Mouse (Mus musculus): ENCODE measurements around the gene Magi2. TPM values are rescaled to one million over a fixed set of nuclear protein-coding genes. Genes with fewer than 3 reads are reported as not detected.
A peak's percentile ranks its signal among the peaks of the same experiment; 100 is the strongest.

Magi2 gene
- polyA plus RNA-seq, 1 experiment from 2014 or later: 39.5 TPM

GRCm38 (mm10) chr5:20653425-20654185 lies 1426.8 kb downstream of the Magi2 start:
- no peaks in the 10 kb centered on the region for H3K27me3 ChIP-seq (replicated peaks)
- no peak overlapping the region for H3K4me3 ChIP-seq (replicated peaks)
- H3K4me1 ChIP-seq: peaks cover 13% of the 10 kb centered on the region
- peak overlapping the region; percentile 19 for H3K27ac ChIP-seq (replicated peaks)
- WGBS: 44% methylated on average over 11 of the region's 11 CpGs
- no peaks in the 10 kb centered on the region for H3K9me3 ChIP-seq (replicated peaks)
- H3K9ac ChIP-seq (replicated peaks): no peak overlapping the region
- H3K4me2 ChIP-seq: no peak overlapping the region
- ATAC-seq (ENCODE audit: low FRiP score): peak; percentile 65
- peaks cover 7% of the 10 kb centered on the region; the same call in 1 of the 2 replicates for H3K36me3 ChIP-seq

GRCm38 (mm10) chr5:20654766-20655472 lies 1428.1 kb downstream of the Magi2 start:
- no peaks in the 10 kb centered on the region for H3K27me3 ChIP-seq (replicated peaks)
- H3K9ac ChIP-seq (replicated peaks): no peak overlapping the region
- H3K4me2 ChIP-seq: no peak overlapping the region
- ATAC-seq (ENCODE audit: low FRiP score): no peak
- no peak overlapping the region for H3K4me3 ChIP-seq (replicated peaks)
- H3K36me3 ChIP-seq: peaks cover under 1% of the 10 kb centered on the region; the same call in 1 of the 2 replicates
- H3K9me3 ChIP-seq (replicated peaks): no peaks in the 10 kb centered on the region
- WGBS: 77% methylated on average over 10 of the region's 10 CpGs
- peak overlapping the region; percentile 33; the same call in 1 of the 2 replicates for H3K27ac ChIP-seq (replicated peaks)
- H3K4me1 ChIP-seq: peaks cover 13% of the 10 kb centered on the region

GRCm38 (mm10) chr5:20657056-20657455 lies 1430.2 kb downstream of the Magi2 start:
- Histone ChIP-seq H3K27me3 (replicated peaks) (no peaks in the 10 kb centered on the region), H3K36me3 (peaks cover 6% of the 10 kb centered on the region; the same call in 1 of the 2 replicates), H3K9ac (replicated peaks) (no peak overlapping the region), H3K9me3 (replicated peaks) (no peaks in the 10 kb centered on the region), H3K4me2 (no peak overlapping the region), H3K4me1 (peaks cover 13% of the 10 kb centered on the region), H3K4me3 (replicated peaks) (no peak overlapping the region), H3K27ac (replicated peaks) (no peak overlapping the region)
- no peak for ATAC-seq (ENCODE audit: low FRiP score)
- 77% methylated on average over 5 of the region's 5 CpGs for WGBS

- Histone ChIP-seq H3K27ac (replicated peaks) (no peak overlapping the region), H3K9me3 (replicated peaks) (no peaks in the 10 kb centered on the region), H3K4me1 (no peaks in the 10 kb centered on the region), H3K4me2 (no peak overlapping the region), H3K36me3 (no peaks in the 10 kb centered on the region), H3K27me3 (replicated peaks) (no peaks in the 10 kb centered on the region), H3K9ac (replicated peaks) (no peak overlapping the region), H3K4me3 (replicated peaks) (no peak overlapping the region)
- WGBS: 97% methylated on average over 8 of the region's 8 CpGs
- no peak for ATAC-seq (ENCODE audit: low FRiP score)
Observed at GRCm38 (mm10) chr5:20667601-20668000, 1440.8 kb downstream of the Magi2 start.

- no peak for ATAC-seq (ENCODE audit: low FRiP score)
Observed at GRCm38 (mm10) chr5:20668736-20669355, 1442.0 kb downstream of the Magi2 start.

GRCm38 (mm10) chr5:20669456-20669855 lies 1442.6 kb downstream of the Magi2 start:
- Histone ChIP-seq H3K36me3 (no peaks in the 10 kb centered on the region), H3K4me2 (no peak overlapping the region), H3K4me1 (no peaks in the 10 kb centered on the region), H3K27me3 (replicated peaks) (no peaks in the 10 kb centered on the region), H3K9me3 (replicated peaks) (no peaks in the 10 kb centered on the region), H3K9ac (replicated peaks) (no peak overlapping the region), H3K4me3 (replicated peaks) (no peak overlapping the region), H3K27ac (replicated peaks) (no peak overlapping the region)
- 88% methylated on average over 5 of the region's 5 CpGs for WGBS
- no peak for ATAC-seq (ENCODE audit: low FRiP score)

More at GRCm38 (mm10) chr5:20668736-20669355, 1442.0 kb downstream of the Magi2 start:
- Histone ChIP-seq H3K27ac (replicated peaks) (no peak overlapping the region), H3K4me2 (no peak overlapping the region), H3K9ac (replicated peaks) (no peak overlapping the region), H3K4me1 (no peaks in the 10 kb centered on the region), H3K4me3 (replicated peaks) (no peak overlapping the region), H3K36me3 (no peaks in the 10 kb centered on the region), H3K27me3 (replicated peaks) (no peaks in the 10 kb centered on the region), H3K9me3 (replicated peaks) (no peaks in the 10 kb centered on the region)
- WGBS: 88% methylated on average over 10 of the region's 10 CpGs

GRCm38 (mm10) chr5:20671826-20672225 lies 1445.0 kb downstream of the Magi2 start:
- Histone ChIP-seq H3K4me3 (replicated peaks) (no peak overlapping the region), H3K4me1 (peaks cover 10% of the 10 kb centered on the region), H3K9me3 (replicated peaks) (no peaks in the 10 kb centered on the region), H3K27ac (replicated peaks) (no peak overlapping the region), H3K27me3 (replicated peaks) (no peaks in the 10 kb centered on the region), H3K9ac (replicated peaks) (no peak overlapping the region), H3K36me3 (no peaks in the 10 kb centered on the region), H3K4me2 (no peak overlapping the region)
- ATAC-seq (ENCODE audit: low FRiP score): no peak
- WGBS: 67% methylated on average over 1 of the region's 1 CpGs

GRCm38 (mm10) chr5:20674523-20674922 lies 1447.7 kb downstream of the Magi2 start:
- Histone ChIP-seq H3K4me3 (replicated peaks) (no peak overlapping the region), H3K9ac (replicated peaks) (no peak overlapping the region), H3K36me3 (no peaks in the 10 kb centered on the region), H3K9me3 (replicated peaks) (no peaks in the 10 kb centered on the region), H3K4me1 (peaks cover 12% of the 10 kb centered on the region), H3K27ac (replicated peaks) (no peak overlapping the region), H3K27me3 (replicated peaks) (no peaks in the 10 kb centered on the region), H3K4me2 (no peak overlapping the region)
- 81% methylated on average over 8 of the region's 8 CpGs for WGBS
- no peak for ATAC-seq (ENCODE audit: low FRiP score)

- Histone ChIP-seq H3K4me1 (peaks cover 12% of the 10 kb centered on the region), H3K36me3 (no peaks in the 10 kb centered on the region), H3K27ac (replicated peaks) (no peak overlapping the region), H3K4me3 (replicated peaks) (no peak overlapping the region), H3K4me2 (no peak overlapping the region), H3K27me3 (replicated peaks) (no peaks in the 10 kb centered on the region), H3K9me3 (replicated peaks) (no peaks in the 10 kb centered on the region), H3K9ac (replicated peaks) (no peak overlapping the region)
- no peak for ATAC-seq (ENCODE audit: low FRiP score)
Observed at GRCm38 (mm10) chr5:20675163-20675665, 1448.4 kb downstream of the Magi2 start.

- WGBS: 13% methylated on average over 7 of the region's 7 CpGs
- Histone ChIP-seq H3K9me3 (replicated peaks) (no peaks in the 10 kb centered on the region), H3K4me1 (peaks cover 12% of the 10 kb centered on the region), H3K27ac (replicated peaks) (peak overlapping the region; percentile 34; the same call in 1 of the 2 replicates), H3K9ac (replicated peaks) (no peak overlapping the region), H3K27me3 (replicated peaks) (no peaks in the 10 kb centered on the region), H3K36me3 (no peaks in the 10 kb centered on the region), H3K4me3 (replicated peaks) (no peak overlapping the region), H3K4me2 (no peak overlapping the region)
- peak; percentile 43; the same call in 1 of the 2 replicates for ATAC-seq (ENCODE audit: low FRiP score)
Observed at GRCm38 (mm10) chr5:20676193-20676871, 1449.5 kb downstream of the Magi2 start.

GRCm38 (mm10) chr5:20677246-20677645 lies 1450.4 kb downstream of the Magi2 start:
- Histone ChIP-seq H3K27me3 (replicated peaks) (no peaks in the 10 kb centered on the region), H3K4me3 (replicated peaks) (no peak overlapping the region), H3K4me2 (no peak overlapping the region), H3K9ac (replicated peaks) (no peak overlapping the region), H3K4me1 (peaks cover 18% of the 10 kb centered on the region), H3K36me3 (no peaks in the 10 kb centered on the region), H3K9me3 (replicated peaks) (no peaks in the 10 kb centered on the region), H3K27ac (replicated peaks) (no peak overlapping the region)
- 43% methylated on average over 3 of the region's 3 CpGs for WGBS
- no peak for ATAC-seq (ENCODE audit: low FRiP score)

Data from neural tube, embryonic 15.5 days (tissue).